Mouse (Mus musculus): ENCODE data around the gene Hoxb4. TPM values are rescaled to one million over a fixed set of nuclear protein-coding genes. Genes with fewer than 3 reads are reported as not detected.

Gene Hoxb4
- total and polyA plus RNA-seq, 2 experiments from 2014 or later: 0.66 TPM; not detected in 1

GRCm38 (mm10) chr11:96334998-96335397 lies 16.9 kb downstream of the Hoxb4 start:
- no peak for TF ChIP-seq CTCF (IDR thresholded peaks at IDR 0.05)
- 25% methylated on average over 3 of the region's 3 CpGs for WGBS
- DNase-seq (ENCODE audit: low spot score) (no peak), ATAC-seq (ENCODE audit: low FRiP score) (no peak)
- Histone ChIP-seq H3K36me3 (ENCODE audit: insufficient read depth, low read length) (no peaks in the 10 kb centered on the region), H3K4me2 (ENCODE audit: low read depth, low read length, poor library complexity, severe bottlenecking) (no peak overlapping the region), H3K27ac (ENCODE audit: low read depth, low read length) (no peak overlapping the region), H3K4me1 (ENCODE audit: insufficient read depth, low read length) (no peaks in the 10 kb centered on the region), H3K4me3 (ENCODE audit: low read depth, low read length) (no peak overlapping the region), H3K9ac (replicated peaks; ENCODE audit: low read length, poor library complexity, severe bottlenecking) (no peak overlapping the region), H3K9me3 (ENCODE audit: low read length) (no peaks in the 10 kb centered on the region), H3K27me3 (ENCODE audit: insufficient read depth, low read length) (peaks cover 100% of the 10 kb centered on the region)

- no peak overlapping the region for H3K4me3 ChIP-seq (ENCODE audit: low read depth, low read length)
- no peaks in the 10 kb centered on the region for H3K36me3 ChIP-seq (ENCODE audit: insufficient read depth, low read length)
- WGBS: 0% methylated on average over 2 of the region's 2 CpGs
- H3K9me3 ChIP-seq (ENCODE audit: low read length): no peaks in the 10 kb centered on the region
- no peak overlapping the region for H3K27ac ChIP-seq (ENCODE audit: low read depth, low read length)
- no peak for TF ChIP-seq CTCF (IDR thresholded peaks at IDR 0.05)
- ATAC-seq (ENCODE audit: low FRiP score) (no peak), DNase-seq (ENCODE audit: low spot score) (no peak)
- peaks cover 97% of the 10 kb centered on the region for H3K27me3 ChIP-seq (ENCODE audit: insufficient read depth, low read length)
- no peaks in the 10 kb centered on the region for H3K4me1 ChIP-seq (ENCODE audit: insufficient read depth, low read length)
- H3K9ac ChIP-seq (replicated peaks; ENCODE audit: low read length, poor library complexity, severe bottlenecking): no peak overlapping the region
- H3K4me2 ChIP-seq (ENCODE audit: low read depth, low read length, poor library complexity, severe bottlenecking): no peak overlapping the region
These were observed 18.5 kb downstream of the Hoxb4 start for GRCm38 (mm10) chr11:96336597-96336996.

- DNase-seq (ENCODE audit: low spot score): no peak
- Histone ChIP-seq H3K27me3 (ENCODE audit: insufficient read depth, low read length) (peaks cover 97% of the 10 kb centered on the region), H3K9me3 (ENCODE audit: low read length) (no peaks in the 10 kb centered on the region), H3K9ac (replicated peaks; ENCODE audit: low read length, poor library complexity, severe bottlenecking) (no peak overlapping the region), H3K4me2 (ENCODE audit: low read depth, low read length, poor library complexity, severe bottlenecking) (no peak overlapping the region), H3K27ac (ENCODE audit: low read depth, low read length) (no peak overlapping the region), H3K4me1 (ENCODE audit: insufficient read depth, low read length) (no peaks in the 10 kb centered on the region), H3K4me3 (ENCODE audit: low read depth, low read length) (no peak overlapping the region), H3K36me3 (ENCODE audit: insufficient read depth, low read length) (no peaks in the 10 kb centered on the region)
- no peak for ATAC-seq (ENCODE audit: low FRiP score)
- 3% methylated on average over 6 of the region's 6 CpGs for WGBS
- no peak for TF ChIP-seq CTCF (IDR thresholded peaks at IDR 0.05)
These were observed 19.0 kb downstream of the Hoxb4 start for GRCm38 (mm10) chr11:96337026-96337425.

- Histone ChIP-seq H3K9me3 (ENCODE audit: low read length) (no peaks in the 10 kb centered on the region), H3K36me3 (ENCODE audit: insufficient read depth, low read length) (no peaks in the 10 kb centered on the region), H3K9ac (replicated peaks; ENCODE audit: low read length, poor library complexity, severe bottlenecking) (no peak overlapping the region), H3K27ac (ENCODE audit: low read depth, low read length) (no peak overlapping the region), H3K4me3 (ENCODE audit: low read depth, low read length) (no peak overlapping the region), H3K4me2 (ENCODE audit: low read depth, low read length, poor library complexity, severe bottlenecking) (no peak overlapping the region), H3K27me3 (ENCODE audit: insufficient read depth, low read length) (peaks cover 97% of the 10 kb centered on the region), H3K4me1 (ENCODE audit: insufficient read depth, low read length) (no peaks in the 10 kb centered on the region)
- 12% methylated on average over 7 of the region's 7 CpGs for WGBS
- no peak for DNase-seq (ENCODE audit: low spot score)
- no peak for TF ChIP-seq CTCF (IDR thresholded peaks at IDR 0.05)
- no peak for ATAC-seq (ENCODE audit: low FRiP score)
These were observed 21.1 kb downstream of the Hoxb4 start for GRCm38 (mm10) chr11:96338957-96339855.

GRCm38 (mm10) chr11:96340698-96341365 lies 22.8 kb downstream of the Hoxb4 start:
- Histone ChIP-seq H3K27ac (ENCODE audit: low read depth, low read length) (no peak overlapping the region), H3K9ac (replicated peaks; ENCODE audit: low read length, poor library complexity, severe bottlenecking) (no peak overlapping the region), H3K4me2 (ENCODE audit: low read depth, low read length, poor library complexity, severe bottlenecking) (no peak overlapping the region), H3K4me1 (ENCODE audit: insufficient read depth, low read length) (no peaks in the 10 kb centered on the region), H3K36me3 (ENCODE audit: insufficient read depth, low read length) (no peaks in the 10 kb centered on the region), H3K9me3 (ENCODE audit: low read length) (no peaks in the 10 kb centered on the region), H3K4me3 (ENCODE audit: low read depth, low read length) (0 out of 2 replicates have a peak overlapping the region, but pooled peaks have one; percentile 6), H3K27me3 (ENCODE audit: insufficient read depth, low read length) (peaks cover 97% of the 10 kb centered on the region)
- ATAC-seq (ENCODE audit: low FRiP score) (no peak), DNase-seq (ENCODE audit: low spot score) (peak; percentile 74)
- no peak for TF ChIP-seq CTCF (IDR thresholded peaks at IDR 0.05)
- WGBS: under 1% methylated on average over 32 of the region's 36 CpGs
